Mouse (Mus musculus): ENCODE results near the gene Tmem273. TPM values are rescaled to one million over a fixed set of nuclear protein-coding genes. Genes with fewer than 3 reads are reported as not detected.

The Tmem273 gene
- polyA plus RNA-seq, 1 experiment from 2014 or later: 0.24 TPM

DNA sequence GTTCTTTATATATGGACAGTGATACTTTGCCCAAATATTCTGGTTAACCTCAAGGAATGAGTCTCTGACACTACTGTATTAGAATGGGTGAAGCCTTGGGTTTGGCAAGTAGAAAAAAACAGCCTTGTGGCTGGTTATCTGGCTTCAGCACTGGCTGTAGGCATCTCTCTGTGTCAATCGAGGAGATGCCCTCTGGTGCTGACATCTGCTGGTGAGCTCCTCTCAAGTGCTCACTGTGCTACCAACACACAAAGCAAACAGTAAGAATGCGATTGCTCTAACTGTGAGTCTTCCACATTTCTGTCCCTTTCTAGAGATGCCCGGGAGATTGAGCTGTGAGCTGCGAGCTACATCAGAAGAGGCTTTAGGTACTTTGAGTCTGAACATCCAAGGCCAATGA, 30.8 kb downstream of the Tmem273 start:
- Histone ChIP-seq H3K27ac (no peak overlapping the region), H3K9me3 (no peaks in the 10 kb centered on the region), H3K4me3 (replicated peaks) (no peak overlapping the region), H3K4me1 (replicated peaks) (no peaks in the 10 kb centered on the region), H3K4me2 (replicated peaks) (no peak overlapping the region), H3K9ac (replicated peaks) (no peak overlapping the region), H3K36me3 (no peaks in the 10 kb centered on the region), H3K27me3 (0 out of 2 replicates have a peak, but pooled peaks cover 5% of the 10 kb centered on the region)
- WGBS: 73% methylated on average over 4 of the region's 4 CpGs
- ATAC-seq: no peak

DNA sequence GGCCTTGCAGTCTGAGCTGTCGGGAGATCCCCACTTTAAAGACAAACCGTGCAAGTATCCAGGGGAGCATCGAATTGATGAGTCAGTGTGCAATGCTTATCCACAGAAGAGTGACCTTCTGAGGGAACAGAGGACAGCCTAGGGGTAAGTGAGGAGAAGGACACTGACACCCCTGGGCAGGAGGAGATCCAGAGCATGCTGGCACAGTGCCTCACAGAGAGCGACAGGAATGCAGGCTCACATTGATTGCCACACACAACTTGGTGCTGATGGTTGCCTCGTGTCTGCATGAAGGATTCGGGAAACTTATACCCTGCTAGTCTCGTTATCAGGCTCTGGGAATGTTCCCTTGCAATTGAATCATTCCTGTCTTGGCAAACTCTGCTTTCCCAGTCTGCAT, 31.5 kb downstream of the Tmem273 start:
- no peak overlapping the region for H3K9ac ChIP-seq (replicated peaks)
- H3K4me1 ChIP-seq (replicated peaks): no peaks in the 10 kb centered on the region
- no peak for ATAC-seq
- no peak overlapping the region for H3K27ac ChIP-seq
- 0 out of 2 replicates have a peak, but pooled peaks cover 5% of the 10 kb centered on the region for H3K27me3 ChIP-seq
- no peak overlapping the region for H3K4me2 ChIP-seq (replicated peaks)
- no peak overlapping the region for H3K4me3 ChIP-seq (replicated peaks)
- 79% methylated on average over 7 of the region's 7 CpGs for WGBS
- H3K36me3 ChIP-seq: no peaks in the 10 kb centered on the region
- no peaks in the 10 kb centered on the region for H3K9me3 ChIP-seq

DNA sequence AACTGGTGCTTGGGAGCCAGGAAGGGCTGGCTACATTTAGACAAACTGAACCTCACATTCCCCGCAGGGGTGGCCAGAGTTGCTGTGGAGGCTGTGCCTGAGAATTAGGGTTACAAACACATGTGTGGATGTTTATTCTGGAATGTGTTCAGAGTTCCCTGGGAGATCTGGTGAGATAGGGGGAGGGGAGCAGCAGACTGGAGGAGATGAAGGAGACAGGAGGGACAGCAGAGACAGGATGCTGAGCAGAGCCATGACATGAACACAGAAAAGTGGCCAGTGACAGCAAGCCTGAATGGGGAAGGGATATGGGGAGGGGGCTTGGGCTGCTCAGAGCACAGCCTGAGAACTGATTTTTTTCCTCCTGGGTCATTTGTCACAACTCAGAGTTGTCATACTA, 33.5 kb downstream of the Tmem273 start:
- H3K4me2 ChIP-seq (replicated peaks): no peak overlapping the region
- H3K9ac ChIP-seq (replicated peaks): no peak overlapping the region
- H3K4me3 ChIP-seq (replicated peaks): no peak overlapping the region
- 78% methylated on average over 1 of the region's 1 CpGs for WGBS
- ATAC-seq: no peak
- no peaks in the 10 kb centered on the region for H3K4me1 ChIP-seq (replicated peaks)
- no peaks in the 10 kb centered on the region for H3K9me3 ChIP-seq
- H3K36me3 ChIP-seq: no peaks in the 10 kb centered on the region
- no peak overlapping the region for H3K27ac ChIP-seq
- 0 out of 2 replicates have a peak, but pooled peaks cover 5% of the 10 kb centered on the region for H3K27me3 ChIP-seq

DNA sequence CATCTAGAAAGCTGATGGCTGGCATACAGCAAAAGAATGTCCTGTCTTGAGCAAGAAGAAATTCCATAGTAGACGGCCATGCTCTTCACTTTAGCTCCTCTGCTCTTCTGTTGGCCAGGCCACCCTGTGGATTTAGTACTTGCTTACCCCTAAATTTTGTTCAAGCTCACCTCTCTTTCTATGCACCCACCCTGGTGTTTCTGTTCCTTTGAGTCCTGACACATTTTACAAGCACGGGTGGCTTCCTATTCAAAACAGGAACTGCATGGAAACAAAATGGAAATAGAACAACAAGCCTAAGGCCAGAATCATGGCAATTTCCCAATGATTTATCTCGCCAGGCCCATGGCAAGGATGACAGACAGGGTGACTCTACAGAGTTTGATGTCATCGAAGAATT, 37.0 kb downstream of the Tmem273 start:
- Histone ChIP-seq H3K4me3 (replicated peaks) (no peak overlapping the region), H3K36me3 (no peaks in the 10 kb centered on the region), H3K9ac (replicated peaks) (no peak overlapping the region), H3K4me1 (replicated peaks) (peaks cover 6% of the 10 kb centered on the region), H3K4me2 (replicated peaks) (no peak overlapping the region), H3K27me3 (0 out of 2 replicates have a peak, but pooled peaks cover 5% of the 10 kb centered on the region), H3K27ac (no peak overlapping the region), H3K9me3 (no peaks in the 10 kb centered on the region)
- no peak for ATAC-seq
- WGBS: 91% methylated on average over 4 of the region's 4 CpGs

DNA sequence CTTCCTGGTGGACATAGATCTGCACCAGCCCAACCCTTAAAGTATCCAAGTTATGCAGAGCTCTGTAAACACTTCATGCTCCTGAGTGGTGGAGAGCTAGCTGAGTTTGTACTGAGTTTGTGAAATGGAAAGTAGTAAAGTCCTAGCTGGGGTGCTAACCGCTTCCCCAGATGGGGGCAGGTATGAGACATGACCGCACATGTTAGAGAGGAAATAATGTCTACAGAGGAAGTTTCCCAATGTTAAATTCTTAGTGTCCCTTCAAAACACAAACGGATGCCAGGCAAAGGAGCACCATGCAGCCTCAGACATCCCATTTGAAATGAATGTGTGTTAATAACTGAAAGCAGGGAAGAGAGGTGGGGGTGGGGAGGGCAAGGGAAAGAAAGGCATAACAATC, 38.1 kb downstream of the Tmem273 start:
- H3K27me3 ChIP-seq: 0 out of 2 replicates have a peak, but pooled peaks cover 5% of the 10 kb centered on the region
- ATAC-seq: no peak
- no peak overlapping the region for H3K4me3 ChIP-seq (replicated peaks)
- no peaks in the 10 kb centered on the region for H3K36me3 ChIP-seq
- H3K27ac ChIP-seq: no peak overlapping the region
- no peak overlapping the region for H3K9ac ChIP-seq (replicated peaks)
- H3K4me2 ChIP-seq (replicated peaks): no peak overlapping the region
- 89% methylated on average over 3 of the region's 3 CpGs for WGBS
- H3K4me1 ChIP-seq (replicated peaks): peaks cover 6% of the 10 kb centered on the region
- no peaks in the 10 kb centered on the region for H3K9me3 ChIP-seq

DNA sequence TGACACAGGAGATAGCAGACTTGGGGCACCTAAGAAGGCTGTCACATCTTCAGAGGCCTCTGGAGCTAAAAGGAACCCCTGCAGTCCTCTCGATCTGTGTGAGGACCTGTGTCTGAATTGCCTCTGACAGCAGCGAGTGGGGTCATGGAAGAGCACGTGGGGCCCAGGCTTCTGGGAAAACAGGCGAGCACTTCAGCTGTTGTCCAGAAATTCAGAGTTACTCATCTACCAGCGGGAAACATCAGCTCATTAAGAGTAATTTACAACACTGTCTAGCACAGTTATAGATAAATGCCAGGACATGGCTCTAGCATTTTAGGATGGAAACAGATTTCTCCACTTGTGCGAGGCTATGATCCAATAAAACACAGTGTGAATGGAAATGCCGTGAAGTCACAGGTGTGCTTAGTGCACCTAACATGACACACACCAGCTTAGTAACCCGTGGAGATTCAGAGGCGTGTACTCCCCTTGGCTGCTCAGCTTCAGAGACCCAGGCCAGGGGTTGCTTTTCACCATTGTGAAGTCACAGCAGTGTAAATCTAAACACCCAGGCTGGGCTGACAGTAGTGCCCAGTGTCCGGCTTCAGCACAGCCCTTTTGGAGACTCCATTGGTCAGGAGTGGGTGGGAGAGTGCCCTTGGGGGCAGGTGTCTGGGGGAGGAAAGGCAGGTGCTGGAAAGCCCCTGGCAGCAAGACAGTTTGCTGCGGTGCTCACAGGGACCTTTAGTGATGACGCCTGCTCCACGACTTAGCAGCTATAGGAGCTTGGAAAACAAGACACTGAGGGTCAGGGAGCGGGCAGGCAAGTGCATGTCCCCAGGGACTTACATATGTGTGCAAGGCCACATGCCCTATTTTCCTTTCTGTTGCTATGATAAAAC, 38.7 kb downstream of the Tmem273 start:
- no peak overlapping the region for H3K27ac ChIP-seq
- H3K9me3 ChIP-seq: no peaks in the 10 kb centered on the region
- no peak overlapping the region for H3K4me2 ChIP-seq (replicated peaks)
- no peak for ATAC-seq
- WGBS: 65% methylated on average over 14 of the region's 14 CpGs
- H3K9ac ChIP-seq (replicated peaks): no peak overlapping the region
- no peaks in the 10 kb centered on the region for H3K36me3 ChIP-seq
- 0 out of 2 replicates have a peak, but pooled peaks cover 5% of the 10 kb centered on the region for H3K27me3 ChIP-seq
- H3K4me1 ChIP-seq (replicated peaks): peaks cover 6% of the 10 kb centered on the region
- no peak overlapping the region for H3K4me3 ChIP-seq (replicated peaks)

DNA sequence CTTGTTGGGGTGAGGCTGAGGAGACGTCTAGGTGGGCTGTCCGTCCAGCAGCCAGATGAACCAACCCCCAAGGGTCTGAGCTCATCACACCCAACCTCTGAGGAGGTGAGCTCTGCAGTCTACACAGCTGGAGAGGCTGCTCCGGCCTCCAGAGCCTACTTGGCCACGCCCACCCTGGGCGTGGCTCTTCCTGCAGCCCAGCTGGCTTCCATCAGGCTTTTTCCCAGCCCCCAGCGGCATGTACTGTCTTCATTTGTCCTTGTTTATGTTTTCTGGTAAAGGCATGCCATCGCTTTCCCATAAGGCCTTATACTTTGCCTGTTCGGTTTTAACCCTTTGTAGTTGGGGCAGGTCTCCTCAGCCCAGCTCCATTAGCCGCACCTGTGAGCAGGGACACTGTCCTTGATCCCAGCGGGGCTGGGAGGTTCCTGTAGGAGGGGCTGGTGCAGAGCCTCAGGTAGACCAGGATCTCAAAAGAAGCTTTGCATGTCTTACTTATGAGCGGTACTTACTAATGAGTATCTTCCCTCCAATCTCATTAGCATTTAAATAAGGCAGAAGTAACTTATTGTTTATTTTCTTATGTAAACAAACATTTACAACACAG, 39.8 kb downstream of the Tmem273 start:
- Histone ChIP-seq H3K4me3 (replicated peaks) (no peak overlapping the region), H3K4me1 (replicated peaks) (peaks cover 6% of the 10 kb centered on the region), H3K27ac (no peak overlapping the region), H3K4me2 (replicated peaks) (peak overlapping the region; percentile 20), H3K36me3 (no peaks in the 10 kb centered on the region), H3K27me3 (0 out of 2 replicates have a peak, but pooled peaks cover 2% of the 10 kb centered on the region), H3K9me3 (no peaks in the 10 kb centered on the region), H3K9ac (replicated peaks) (no peak overlapping the region)
- WGBS: 10% methylated on average over 11 of the region's 11 CpGs
- ATAC-seq: peak; percentile 69

DNA sequence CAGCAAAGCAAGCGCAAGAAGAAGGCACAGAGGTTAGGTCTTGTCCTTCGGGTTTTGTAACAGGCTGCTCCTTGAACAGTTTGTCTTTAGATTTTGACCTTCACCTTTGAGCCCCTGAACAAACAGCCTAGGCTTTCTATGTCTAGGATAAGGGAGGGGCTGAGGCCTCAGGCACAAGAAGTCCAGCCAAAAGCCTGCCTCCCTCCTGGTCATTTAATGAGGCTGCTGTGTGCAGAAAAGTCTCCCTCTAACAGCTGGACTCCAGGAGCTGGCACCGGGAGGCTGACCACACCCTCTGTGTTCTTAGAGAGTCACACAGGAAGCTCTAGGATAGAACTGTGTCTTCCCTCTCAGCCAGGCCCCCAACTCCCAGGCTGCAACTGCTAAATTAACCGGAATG, 41.4 kb downstream of the Tmem273 start:
- WGBS: 67% methylated on average over 4 of the region's 4 CpGs
- Histone ChIP-seq H3K4me3 (replicated peaks) (no peak overlapping the region), H3K9ac (replicated peaks) (no peak overlapping the region), H3K4me2 (replicated peaks) (no peak overlapping the region), H3K27ac (no peak overlapping the region), H3K27me3 (no peaks in the 10 kb centered on the region), H3K36me3 (no peaks in the 10 kb centered on the region), H3K9me3 (0 out of 2 replicates have a peak, but pooled peaks cover 5% of the 10 kb centered on the region), H3K4me1 (replicated peaks) (peaks cover 6% of the 10 kb centered on the region)
- no peak for ATAC-seq

DNA sequence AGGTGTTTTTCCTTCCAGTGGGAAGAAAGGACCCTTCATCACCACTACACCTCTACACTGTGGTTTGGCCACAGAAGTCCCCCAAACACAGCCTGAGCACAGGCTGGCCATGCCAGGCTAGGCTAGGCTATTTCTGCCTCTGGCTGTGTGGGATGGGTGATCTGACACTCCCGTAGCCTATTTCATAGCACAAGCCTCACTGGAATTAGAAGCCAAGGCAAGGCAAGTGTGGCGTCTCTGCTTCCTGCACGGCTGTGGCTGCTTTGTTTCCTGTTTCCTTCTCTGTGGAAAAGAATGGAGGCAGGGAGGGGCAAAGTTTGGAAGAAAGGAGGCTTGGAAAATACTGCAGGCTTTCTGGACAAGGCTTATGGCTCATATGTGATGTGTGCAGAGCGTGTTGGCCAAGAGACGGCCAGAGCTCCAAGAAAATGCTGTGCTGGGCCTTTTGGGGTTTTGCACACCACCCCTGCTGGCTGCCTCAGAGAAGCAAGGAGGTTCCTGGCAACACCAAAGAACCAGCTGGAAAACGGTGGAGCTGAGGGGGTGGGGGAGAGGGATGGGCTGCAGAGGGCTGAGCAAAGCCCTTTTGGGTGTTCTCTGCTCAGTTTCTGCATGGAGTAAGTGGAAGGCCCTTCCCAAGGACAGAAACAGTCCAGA, 42.4 kb downstream of the Tmem273 start:
- Histone ChIP-seq H3K4me1 (replicated peaks) (peaks cover 6% of the 10 kb centered on the region), H3K9ac (replicated peaks) (no peak overlapping the region), H3K4me2 (replicated peaks) (no peak overlapping the region), H3K9me3 (0 out of 2 replicates have a peak, but pooled peaks cover 5% of the 10 kb centered on the region), H3K4me3 (replicated peaks) (no peak overlapping the region), H3K36me3 (no peaks in the 10 kb centered on the region), H3K27ac (no peak overlapping the region), H3K27me3 (no peaks in the 10 kb centered on the region)
- ATAC-seq: no peak
- WGBS: 60% methylated on average over 6 of the region's 6 CpGs

DNA sequence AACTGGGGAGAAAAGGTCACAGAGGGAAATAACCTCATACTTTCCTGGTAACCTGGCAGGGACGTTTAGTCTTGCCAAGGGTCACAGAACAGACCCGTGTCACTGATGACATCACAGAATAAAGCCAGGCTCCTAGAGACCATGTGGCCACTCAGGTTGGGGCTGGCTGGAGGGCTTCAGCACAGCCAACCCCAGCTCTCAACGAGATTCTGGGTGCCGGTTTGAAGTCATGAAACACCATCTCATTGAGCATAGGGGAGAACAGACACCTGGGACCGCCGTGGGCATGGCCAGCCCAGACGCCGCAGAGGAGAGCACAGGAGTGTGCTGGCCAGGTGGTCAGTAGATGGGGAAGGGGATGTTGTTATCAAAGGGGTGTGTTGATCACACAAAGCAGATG, 48.1 kb downstream of the Tmem273 start, which contains the start of gene Fam170b:
TSS of gene Fam170b (plus strand) at position 116 of the 400 bp plus-strand sequence.
- Histone ChIP-seq H3K9me3 (0 out of 2 replicates have a peak, but pooled peaks cover 5% of the 10 kb centered on the region), H3K27me3 (no peaks in the 10 kb centered on the region), H3K36me3 (no peaks in the 10 kb centered on the region), H3K27ac (no peak within 1 kb of the TSS), H3K4me1 (replicated peaks) (no peaks in the 10 kb centered on the region), H3K9ac (replicated peaks) (no peak within 1 kb of the TSS), H3K4me2 (replicated peaks) (no peak within 1 kb of the TSS), H3K4me3 (replicated peaks) (no peak within 1 kb of the TSS)
- WGBS: 86% methylated on average over 8 of the region's 8 CpGs
- no peak for ATAC-seq

DNA sequence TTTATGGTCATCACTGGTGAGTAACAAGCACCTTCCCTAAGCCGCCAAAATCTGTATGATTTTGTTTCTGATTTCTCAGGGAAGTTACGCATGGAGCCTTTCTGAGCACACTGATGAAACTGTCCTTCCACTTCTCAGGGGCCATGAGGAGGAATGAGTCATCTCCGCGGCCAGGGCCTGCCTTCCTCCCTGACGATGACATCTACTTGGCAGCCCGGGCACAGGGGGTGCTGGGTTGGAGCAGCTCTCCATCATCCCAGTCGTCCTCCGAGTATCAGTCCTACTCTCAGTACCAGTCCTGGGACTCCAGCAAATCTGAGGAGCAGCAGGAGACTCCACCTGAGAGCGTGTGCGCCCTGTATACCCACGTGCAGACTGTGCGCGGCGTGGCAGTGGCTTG, 49.4 kb downstream of the Tmem273 start:
- Histone ChIP-seq H3K9me3 (0 out of 2 replicates have a peak, but pooled peaks cover 5% of the 10 kb centered on the region), H3K4me1 (replicated peaks) (no peaks in the 10 kb centered on the region), H3K36me3 (no peaks in the 10 kb centered on the region), H3K4me2 (replicated peaks) (no peak overlapping the region), H3K4me3 (replicated peaks) (no peak overlapping the region), H3K27me3 (no peaks in the 10 kb centered on the region), H3K27ac (no peak overlapping the region), H3K9ac (replicated peaks) (no peak overlapping the region)
- no peak for ATAC-seq
- 93% methylated on average over 14 of the region's 14 CpGs for WGBS

DNA sequence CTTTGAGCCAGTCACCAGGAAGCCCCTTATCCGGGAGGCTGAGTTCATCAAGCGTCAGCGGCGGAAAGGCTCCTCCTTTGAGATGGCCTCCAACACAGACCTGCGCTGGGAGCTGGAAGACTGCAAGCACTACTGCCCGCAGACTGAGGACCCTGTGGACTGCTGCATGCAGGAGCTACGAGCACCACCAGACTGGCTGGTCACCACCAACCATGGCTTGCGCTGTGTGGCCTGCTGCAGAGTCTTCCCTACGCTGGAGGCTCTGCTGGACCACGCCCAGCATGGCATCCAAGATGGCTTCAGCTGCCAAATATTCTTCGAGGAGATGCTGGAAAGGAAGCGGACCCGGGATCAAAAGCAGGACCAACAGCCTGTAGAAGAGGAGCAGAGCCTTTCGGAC, 49.8 kb downstream of the Tmem273 start:
- no peak for ATAC-seq
- H3K9me3 ChIP-seq: 0 out of 2 replicates have a peak, but pooled peaks cover 5% of the 10 kb centered on the region
- H3K4me3 ChIP-seq (replicated peaks): no peak overlapping the region
- no peak overlapping the region for H3K4me2 ChIP-seq (replicated peaks)
- H3K27me3 ChIP-seq: no peaks in the 10 kb centered on the region
- H3K9ac ChIP-seq (replicated peaks): no peak overlapping the region
- WGBS: 92% methylated on average over 14 of the region's 14 CpGs
- H3K4me1 ChIP-seq (replicated peaks): no peaks in the 10 kb centered on the region
- H3K27ac ChIP-seq: no peak overlapping the region
- no peaks in the 10 kb centered on the region for H3K36me3 ChIP-seq
